Mouse (Mus musculus) liver, adult 2 months (tissue): ENCODE data around the gene Sema4d. TPM values are rescaled to one million over a fixed set of nuclear protein-coding genes. Genes with fewer than 3 reads are reported as not detected.

Experiments
- DNase-seq: peaks from one replicate; pipeline ENCODE4 v3.0.0-alpha.2; 2011; ENCODE audit warnings: low read depth, low spot score; ENCODE audit errors: extremely low read depth
- H3K27ac ChIP-seq: fragments of 200-500 bp; replicated peaks from 2 replicates; pipeline ENCODE4 v1.5.1; 2012; ENCODE audit warnings: low read depth, mild to moderate bottlenecking, control low read depth, inconsistent platforms, low read length; ENCODE audit not compliant: insufficient read depth
- H3K27me3 ChIP-seq: fragments of 200-500 bp; 2 replicates; pipeline ENCODE4 v1.6.1; 2012; ENCODE audit warnings: mild to moderate bottlenecking, moderate library complexity, low read length, inconsistent platforms; ENCODE audit not compliant: control insufficient read depth, insufficient read depth
- H3K36me3 ChIP-seq: fragments of 200-500 bp; 2 replicates; pipeline ENCODE4 v1.6.1; 2012; ENCODE audit warnings: low read length, inconsistent platforms; ENCODE audit not compliant: control insufficient read depth, insufficient read depth
- H3K4me1 ChIP-seq: fragments of 200-500 bp; 2 replicates; pipeline ENCODE4 v1.6.1; 2011; ENCODE audit warnings: low read length; ENCODE audit not compliant: control insufficient read depth, insufficient read depth
- H3K4me3 ChIP-seq: fragments of 200-500 bp; 2 replicates; pipeline ENCODE4 v1.5.1; 2011; ENCODE audit warnings: low read depth, mild to moderate bottlenecking, control low read depth, low read length, moderate library complexity; ENCODE audit not compliant: insufficient read depth
- H3K79me2 ChIP-seq: fragments of 200-500 bp; 2 replicates; pipeline ENCODE4 v1.6.1; 2012; ENCODE audit warnings: inconsistent platforms, mild to moderate bottlenecking, low read length, moderate library complexity; ENCODE audit not compliant: control insufficient read depth, insufficient read depth
- H3K9ac ChIP-seq: fragments of 200-500 bp; 2 replicates; pipeline ENCODE4 v1.6.1; 2012; ENCODE audit warnings: low read depth, mild to moderate bottlenecking, control low read depth, inconsistent platforms, low read length
- CTCF ChIP-seq: fragments of 200-500 bp; IDR thresholded peaks from 2 replicates; pipeline ENCODE4 v1.5.1; 2011; ENCODE audit warnings: low read depth, low read length, control low read depth
- POLR2A ChIP-seq: fragments of 200-500 bp; IDR thresholded peaks from 2 replicates; pipeline ENCODE4 v1.6.1; 2011; ENCODE audit warnings: low read length, control low read depth; ENCODE audit not compliant: insufficient read depth; ENCODE audit errors: extremely low read depth
- WGBS: fragments of 180-500 bp; shearing (Covaris S2); methylation state at CpG from one replicate; pipeline ENCODE4 v1.1.7; 2018; 5-methylcytosine and 5-hydroxymethylcytosine counted together
- polyA plus RNA-seq: library from polyadenylated mRNA; depleted of rRNA; stranded (reverse); fragments of >200 nt; gene quantifications from 2 replicates; pipeline ENCODE4 v1.2.3, GENCODE M21; 2012
- total RNA-seq: library from RNA; depleted of rRNA; stranded (reverse); fragments of >200 nt; gene quantifications from 2 replicates; pipeline ENCODE4 v1.2.3, GENCODE M21; 2014

Gene Sema4d
- total and polyA plus RNA-seq, 2 experiments: 0.74 to 0.94 TPM

DNA sequence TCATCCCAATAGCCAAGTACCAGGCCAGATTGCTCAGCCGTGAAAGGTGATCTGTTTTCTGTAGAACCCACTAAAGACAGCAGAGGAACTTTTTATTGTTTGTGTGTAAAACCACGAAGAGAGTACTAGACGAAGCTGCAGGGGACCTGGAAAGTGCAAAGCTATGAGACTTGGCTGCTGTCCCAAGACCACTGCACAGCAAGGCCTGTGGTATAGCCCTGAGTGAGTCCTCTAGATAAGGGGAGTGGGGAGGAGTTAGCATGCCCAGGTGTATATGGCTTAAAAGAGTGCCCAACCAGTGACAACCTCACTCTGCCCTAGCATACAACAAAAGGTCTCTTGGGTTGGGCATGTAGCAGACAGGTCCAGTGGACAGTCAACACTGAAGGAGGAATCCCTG lies 104.9 kb downstream of the Sema4d start:
- TF ChIP-seq CTCF (no peak), POLR2A (no peak)
- Histone ChIP-seq H3K4me3 (no peak overlapping the region), H3K36me3 (peaks cover 12% of the 10 kb centered on the region), H3K4me1 (no peaks in the 10 kb centered on the region), H3K79me2 (no peaks in the 10 kb centered on the region), H3K27me3 (no peaks in the 10 kb centered on the region), H3K9ac (no peak overlapping the region), H3K27ac (no peak overlapping the region)
- DNase-seq: no peak
- WGBS: 86% methylated on average over 3 of the region's 3 CpGs

DNA sequence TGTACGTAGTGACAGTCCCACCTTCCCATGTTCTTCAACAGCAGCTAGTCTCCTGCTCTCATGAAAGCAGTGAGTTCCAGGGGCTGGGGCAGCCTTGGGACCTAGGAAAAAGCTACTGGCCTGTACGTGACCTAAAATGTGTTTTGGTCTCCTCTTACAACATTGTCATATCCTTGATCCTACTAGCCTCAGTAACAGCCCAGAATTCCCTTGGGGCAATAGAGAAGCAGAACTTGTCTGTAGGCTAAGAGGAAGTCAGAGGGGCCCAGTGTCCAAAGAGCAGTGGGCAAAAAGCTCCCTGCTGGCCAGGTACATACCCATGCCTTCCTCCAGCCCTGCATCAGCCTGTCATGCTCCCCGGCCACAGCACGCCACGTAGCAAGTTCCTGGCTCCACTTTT lies 106.6 kb downstream of the Sema4d start:
- H3K36me3 ChIP-seq: peaks cover 24% of the 10 kb centered on the region
- H3K27me3 ChIP-seq: no peaks in the 10 kb centered on the region
- WGBS: 96% methylated on average over 5 of the region's 5 CpGs
- no peaks in the 10 kb centered on the region for H3K79me2 ChIP-seq
- H3K9ac ChIP-seq: no peak overlapping the region
- H3K4me1 ChIP-seq: no peaks in the 10 kb centered on the region
- no peak for DNase-seq
- H3K27ac ChIP-seq: no peak overlapping the region
- H3K4me3 ChIP-seq: no peak overlapping the region
- TF ChIP-seq POLR2A (no peak), CTCF (no peak)

- DNase-seq: no peak
- H3K27ac ChIP-seq: no peak overlapping the region
- no peak overlapping the region for H3K9ac ChIP-seq
- WGBS: 93% methylated on average over 7 of the region's 7 CpGs
- H3K4me3 ChIP-seq: no peak overlapping the region
- peaks cover 36% of the 10 kb centered on the region for H3K36me3 ChIP-seq
- no peaks in the 10 kb centered on the region for H3K27me3 ChIP-seq
- no peaks in the 10 kb centered on the region for H3K79me2 ChIP-seq
- no peak for TF ChIP-seq CTCF
- TF ChIP-seq POLR2A: no peak
- H3K4me1 ChIP-seq: no peaks in the 10 kb centered on the region
These were observed 108.1 kb downstream of the Sema4d start for GRCm38 (mm10) chr13:51685290-51685966.

DNA sequence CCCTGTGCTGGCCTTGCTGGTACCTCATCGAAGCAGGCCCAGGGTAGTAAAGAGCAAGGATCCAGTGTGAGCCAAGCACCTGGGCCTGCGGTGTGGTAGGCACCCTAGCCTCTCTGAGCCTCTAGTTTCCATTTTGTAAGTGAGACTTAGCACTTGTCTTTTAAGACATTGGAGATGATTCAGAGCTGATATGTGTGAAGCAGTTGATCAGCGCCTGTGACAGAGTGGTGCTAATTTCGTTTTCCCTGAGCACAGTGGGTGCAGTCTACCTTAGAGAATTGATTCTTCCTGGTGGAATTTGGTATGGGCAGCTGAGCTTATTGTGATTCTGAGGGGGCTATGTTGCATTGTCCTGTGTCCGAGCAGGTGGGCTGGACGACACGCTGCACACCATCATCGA lies 111.9 kb downstream of the Sema4d start:
- Histone ChIP-seq H3K9ac (no peak overlapping the region), H3K27me3 (no peaks in the 10 kb centered on the region), H3K4me1 (no peaks in the 10 kb centered on the region), H3K27ac (no peak overlapping the region), H3K79me2 (no peaks in the 10 kb centered on the region), H3K36me3 (peaks cover 52% of the 10 kb centered on the region), H3K4me3 (no peak overlapping the region)
- 98% methylated on average over 8 of the region's 8 CpGs for WGBS
- DNase-seq: no peak
- TF ChIP-seq CTCF: no peak
- no peak for TF ChIP-seq POLR2A

GRCm38 (mm10) chr13:51681076-51681475 lies 112.5 kb downstream of the Sema4d start:
- TF ChIP-seq POLR2A: no peak
- no peak for TF ChIP-seq CTCF
- 84% methylated on average over 5 of the region's 5 CpGs for WGBS
- Histone ChIP-seq H3K79me2 (no peaks in the 10 kb centered on the region), H3K4me1 (no peaks in the 10 kb centered on the region), H3K27ac (no peak overlapping the region), H3K36me3 (peaks cover 56% of the 10 kb centered on the region), H3K9ac (no peak overlapping the region), H3K27me3 (no peaks in the 10 kb centered on the region), H3K4me3 (no peak overlapping the region)
- DNase-seq: peak; percentile 8

GRCm38 (mm10) chr13:51679332-51679731 lies 114.2 kb downstream of the Sema4d start:
- TF ChIP-seq POLR2A (no peak), CTCF (no peak)
- 80% methylated on average over 4 of the region's 4 CpGs for WGBS
- H3K79me2 ChIP-seq: no peaks in the 10 kb centered on the region
- peaks cover 54% of the 10 kb centered on the region for H3K36me3 ChIP-seq
- H3K4me1 ChIP-seq: no peaks in the 10 kb centered on the region
- no peak for DNase-seq
- no peak overlapping the region for H3K9ac ChIP-seq
- no peak overlapping the region for H3K4me3 ChIP-seq
- no peak overlapping the region for H3K27ac ChIP-seq
- no peaks in the 10 kb centered on the region for H3K27me3 ChIP-seq
